Mouse (Mus musculus): ENCODE results near the gene Gm10638. TPM values are rescaled to one million over a fixed set of nuclear protein-coding genes. Genes with fewer than 3 reads are reported as not detected.

Gm10638 gene
- total and polyA plus RNA-seq, 2 experiments: 0.16 TPM; not detected in 1

- Histone ChIP-seq H3K79me2 (ENCODE audit: control insufficient read depth, insufficient read depth, low read length) (peaks cover 16% of the 10 kb centered on the region; the same call in 1 of the 2 replicates), H3K36me3 (ENCODE audit: control insufficient read depth, insufficient read depth, low read length) (no peaks in the 10 kb centered on the region), H3K4me1 (ENCODE audit: control insufficient read depth, insufficient read depth, low read length) (peaks cover 16% of the 10 kb centered on the region), H3K27ac (replicated peaks; ENCODE audit: insufficient read depth, low read depth, low read length) (no peak overlapping the region), H3K9ac (ENCODE audit: low read depth, low read length) (no peak overlapping the region), H3K4me3 (ENCODE audit: insufficient read depth, low read depth, low read length) (no peak overlapping the region), H3K27me3 (ENCODE audit: control insufficient read depth, insufficient read depth, low read length) (no peaks in the 10 kb centered on the region)
- whole genome bisulfite sequencing: 42% methylated on average over 3 of the region's 3 CpGs
- no peak for DNase-seq (ENCODE audit: extremely low read depth, low read depth, low spot score)
- TF ChIP-seq POLR2A (IDR thresholded peaks at IDR 0.05; ENCODE audit: extremely low read depth, insufficient read depth, low read length) (no peak), CTCF (IDR thresholded peaks at IDR 0.05; ENCODE audit: low read depth, low read length) (no peak)
Observed at GRCm38 (mm10) chr8:86730303-86730702, 15.2 kb upstream of the Gm10638 start.

GRCm38 (mm10) chr8:86730860-86731259 is 14.6 kb upstream of the Gm10638 start:
- 86% methylated on average over 1 of the region's 1 CpGs for WGBS
- Histone ChIP-seq H3K9ac (ENCODE audit: low read depth, low read length) (no peak overlapping the region), H3K4me3 (ENCODE audit: insufficient read depth, low read depth, low read length) (no peak overlapping the region), H3K27ac (replicated peaks; ENCODE audit: insufficient read depth, low read depth, low read length) (no peak overlapping the region), H3K79me2 (ENCODE audit: control insufficient read depth, insufficient read depth, low read length) (peaks cover 20% of the 10 kb centered on the region; the same call in 1 of the 2 replicates), H3K4me1 (ENCODE audit: control insufficient read depth, insufficient read depth, low read length) (peaks cover 17% of the 10 kb centered on the region), H3K36me3 (ENCODE audit: control insufficient read depth, insufficient read depth, low read length) (no peaks in the 10 kb centered on the region), H3K27me3 (ENCODE audit: control insufficient read depth, insufficient read depth, low read length) (no peaks in the 10 kb centered on the region)
- no peak for TF ChIP-seq CTCF (IDR thresholded peaks at IDR 0.05; ENCODE audit: low read depth, low read length)
- DNase-seq (ENCODE audit: extremely low read depth, low read depth, low spot score): peak; percentile 58

GRCm38 (mm10) chr8:86734171-86734570 is 11.3 kb upstream of the Gm10638 start:
- H3K27ac ChIP-seq (replicated peaks; ENCODE audit: insufficient read depth, low read depth, low read length): no peak overlapping the region
- peaks cover 27% of the 10 kb centered on the region; the same call in 1 of the 2 replicates for H3K79me2 ChIP-seq (ENCODE audit: control insufficient read depth, insufficient read depth, low read length)
- H3K9ac ChIP-seq (ENCODE audit: low read depth, low read length): no peak overlapping the region
- H3K4me1 ChIP-seq (ENCODE audit: control insufficient read depth, insufficient read depth, low read length): peaks cover 10% of the 10 kb centered on the region
- H3K27me3 ChIP-seq (ENCODE audit: control insufficient read depth, insufficient read depth, low read length): no peaks in the 10 kb centered on the region
- no peak for TF ChIP-seq POLR2A (IDR thresholded peaks at IDR 0.05; ENCODE audit: extremely low read depth, insufficient read depth, low read length)
- TF ChIP-seq CTCF (IDR thresholded peaks at IDR 0.05; ENCODE audit: low read depth, low read length): no peak
- H3K36me3 ChIP-seq (ENCODE audit: control insufficient read depth, insufficient read depth, low read length): no peaks in the 10 kb centered on the region
- WGBS: 42% methylated on average over 4 of the region's 4 CpGs
- H3K4me3 ChIP-seq (ENCODE audit: insufficient read depth, low read depth, low read length): no peak overlapping the region
- no peak for DNase-seq (ENCODE audit: extremely low read depth, low read depth, low spot score)

GRCm38 (mm10) chr8:86734954-86735353 is 10.5 kb upstream of the Gm10638 start:
- H3K27me3 ChIP-seq (ENCODE audit: control insufficient read depth, insufficient read depth, low read length): no peaks in the 10 kb centered on the region
- H3K27ac ChIP-seq (replicated peaks; ENCODE audit: insufficient read depth, low read depth, low read length): no peak overlapping the region
- 71% methylated on average over 1 of the region's 1 CpGs for WGBS

GRCm38 (mm10) chr8:86735446-86736111 is 9.9 kb upstream of the Gm10638 start:
- H3K9ac ChIP-seq (ENCODE audit: low read depth, low read length): no peak overlapping the region
- no peaks in the 10 kb centered on the region for H3K36me3 ChIP-seq (ENCODE audit: control insufficient read depth, insufficient read depth, low read length)
- 42% methylated on average over 3 of the region's 3 CpGs for WGBS
- H3K4me1 ChIP-seq (ENCODE audit: control insufficient read depth, insufficient read depth, low read length): peaks cover 8% of the 10 kb centered on the region
- TF ChIP-seq CTCF (IDR thresholded peaks at IDR 0.05; ENCODE audit: low read depth, low read length) (no peak), POLR2A (IDR thresholded peaks at IDR 0.05; ENCODE audit: extremely low read depth, insufficient read depth, low read length) (no peak)
- H3K27me3 ChIP-seq (ENCODE audit: control insufficient read depth, insufficient read depth, low read length): no peaks in the 10 kb centered on the region
- no peak for DNase-seq (ENCODE audit: extremely low read depth, low read depth, low spot score)
- H3K79me2 ChIP-seq (ENCODE audit: control insufficient read depth, insufficient read depth, low read length): peaks cover 27% of the 10 kb centered on the region; the same call in 1 of the 2 replicates
- no peak overlapping the region for H3K4me3 ChIP-seq (ENCODE audit: insufficient read depth, low read depth, low read length)
- no peak overlapping the region for H3K27ac ChIP-seq (replicated peaks; ENCODE audit: insufficient read depth, low read depth, low read length)

More at GRCm38 (mm10) chr8:86734954-86735353, 10.5 kb upstream of the Gm10638 start:
- H3K79me2 ChIP-seq (ENCODE audit: control insufficient read depth, insufficient read depth, low read length): peaks cover 27% of the 10 kb centered on the region; the same call in 1 of the 2 replicates
- TF ChIP-seq POLR2A (IDR thresholded peaks at IDR 0.05; ENCODE audit: extremely low read depth, insufficient read depth, low read length): no peak
- no peak for TF ChIP-seq CTCF (IDR thresholded peaks at IDR 0.05; ENCODE audit: low read depth, low read length)
- no peak overlapping the region for H3K4me3 ChIP-seq (ENCODE audit: insufficient read depth, low read depth, low read length)
- H3K9ac ChIP-seq (ENCODE audit: low read depth, low read length): no peak overlapping the region
- no peak for DNase-seq (ENCODE audit: extremely low read depth, low read depth, low spot score)
- H3K4me1 ChIP-seq (ENCODE audit: control insufficient read depth, insufficient read depth, low read length): peaks cover 10% of the 10 kb centered on the region
- no peaks in the 10 kb centered on the region for H3K36me3 ChIP-seq (ENCODE audit: control insufficient read depth, insufficient read depth, low read length)

GRCm38 (mm10) chr8:86740899-86741298 is 4.6 kb upstream of the Gm10638 start:
- Histone ChIP-seq H3K4me1 (ENCODE audit: control insufficient read depth, insufficient read depth, low read length) (peaks cover 2% of the 10 kb centered on the region), H3K27me3 (ENCODE audit: control insufficient read depth, insufficient read depth, low read length) (no peaks in the 10 kb centered on the region), H3K36me3 (ENCODE audit: control insufficient read depth, insufficient read depth, low read length) (no peaks in the 10 kb centered on the region), H3K9ac (ENCODE audit: low read depth, low read length) (no peak overlapping the region), H3K79me2 (ENCODE audit: control insufficient read depth, insufficient read depth, low read length) (peaks cover 25% of the 10 kb centered on the region; the same call in 1 of the 2 replicates), H3K27ac (replicated peaks; ENCODE audit: insufficient read depth, low read depth, low read length) (no peak overlapping the region), H3K4me3 (ENCODE audit: insufficient read depth, low read depth, low read length) (no peak overlapping the region)
- no peak for DNase-seq (ENCODE audit: extremely low read depth, low read depth, low spot score)
- TF ChIP-seq POLR2A (IDR thresholded peaks at IDR 0.05; ENCODE audit: extremely low read depth, insufficient read depth, low read length) (no peak), CTCF (IDR thresholded peaks at IDR 0.05; ENCODE audit: low read depth, low read length) (no peak)

Data from liver, adult 2 months (tissue).